Mouse (Mus musculus): ENCODE data around the gene Clstn2. TPM values are rescaled to one million over a fixed set of nuclear protein-coding genes. Genes with fewer than 3 reads are reported as not detected.

The Clstn2 gene
- polyA plus RNA-seq, 1 experiment from 2014 or later: 1.4 TPM

DNA sequence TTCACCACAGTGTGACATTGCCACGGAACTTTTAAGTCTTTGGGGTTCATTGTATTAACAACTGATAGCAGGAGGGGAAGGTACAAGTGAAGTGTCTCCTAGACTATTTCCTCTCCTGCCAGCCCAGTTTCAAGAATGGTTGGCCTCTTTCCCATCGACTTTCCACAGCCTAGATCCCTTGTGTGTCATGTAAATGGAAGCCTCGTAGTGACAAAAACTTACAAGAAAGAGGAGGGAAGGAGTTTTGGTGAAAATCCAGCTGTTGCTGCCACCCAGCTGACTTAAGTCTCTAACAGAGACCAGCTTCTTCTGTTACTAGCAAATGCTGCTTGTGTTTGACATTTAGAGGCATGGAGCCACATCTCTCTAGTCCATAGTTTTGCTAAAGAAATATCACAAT is 598.3 kb downstream of the Clstn2 start:
- Histone ChIP-seq H3K27ac (no peak overlapping the region), H3K27me3 (ENCODE audit: insufficient read depth, poor library complexity, severe bottlenecking) (no peaks in the 10 kb centered on the region), H3K4me3 (no peak overlapping the region), H3K9me3 (peaks cover 7% of the 10 kb centered on the region; the same call in 1 of the 2 replicates), H3K36me3 (no peaks in the 10 kb centered on the region), H3K4me1 (replicated peaks) (no peaks in the 10 kb centered on the region)
- WGBS: 66% methylated on average over 3 of the region's 3 CpGs
- DNase-seq (ENCODE audit: low spot score): no peak

DNA sequence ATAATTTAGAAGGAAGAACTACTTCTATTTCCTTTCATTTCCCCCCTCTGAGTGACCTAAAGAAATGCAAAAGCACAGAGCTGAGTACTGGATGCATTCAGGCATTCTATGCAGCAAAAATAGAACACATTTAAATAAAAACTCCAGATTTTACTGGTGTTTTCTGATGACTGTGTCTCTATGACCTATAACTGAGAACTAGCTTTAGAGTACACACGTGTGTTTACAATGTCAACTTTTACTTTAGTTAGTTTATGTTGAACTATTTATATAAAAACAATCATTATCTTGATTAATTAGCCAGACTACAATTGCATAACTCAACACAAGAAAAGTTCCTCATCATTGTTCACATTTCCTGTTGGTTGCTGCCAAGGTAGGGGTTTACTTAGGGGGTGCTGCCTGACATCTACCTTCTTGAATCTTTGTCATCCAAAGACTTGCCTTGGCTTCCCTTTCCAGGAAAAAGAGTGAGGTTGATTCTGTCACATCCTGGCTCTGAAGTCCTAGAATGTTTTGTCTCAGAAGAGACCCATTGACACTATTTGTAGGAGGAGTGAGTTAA is 603.0 kb downstream of the Clstn2 start:
- Histone ChIP-seq H3K9me3 (peaks cover 7% of the 10 kb centered on the region; the same call in 1 of the 2 replicates), H3K27me3 (ENCODE audit: insufficient read depth, poor library complexity, severe bottlenecking) (no peaks in the 10 kb centered on the region), H3K36me3 (no peaks in the 10 kb centered on the region), H3K27ac (no peak overlapping the region), H3K4me1 (replicated peaks) (no peaks in the 10 kb centered on the region), H3K4me3 (no peak overlapping the region)
- 83% methylated on average over 1 of the region's 1 CpGs for WGBS
- no peak for DNase-seq (ENCODE audit: low spot score)

GRCm38 (mm10) chr9:97428127-97428526 is 604.9 kb downstream of the Clstn2 start:
- Histone ChIP-seq H3K4me3 (no peak overlapping the region), H3K4me1 (replicated peaks) (no peaks in the 10 kb centered on the region), H3K27ac (no peak overlapping the region), H3K36me3 (no peaks in the 10 kb centered on the region), H3K27me3 (ENCODE audit: insufficient read depth, poor library complexity, severe bottlenecking) (no peaks in the 10 kb centered on the region), H3K9me3 (peaks cover 6% of the 10 kb centered on the region; the same call in 1 of the 2 replicates)
- 84% methylated on average over 7 of the region's 7 CpGs for WGBS
- DNase-seq (ENCODE audit: low spot score): no peak

- Histone ChIP-seq H3K27ac (no peak overlapping the region), H3K4me1 (replicated peaks) (no peaks in the 10 kb centered on the region; the same call in 1 of the 2 replicates), H3K9me3 (no peaks in the 10 kb centered on the region), H3K27me3 (ENCODE audit: insufficient read depth, poor library complexity, severe bottlenecking) (no peaks in the 10 kb centered on the region), H3K4me3 (no peak overlapping the region), H3K36me3 (no peaks in the 10 kb centered on the region)
- WGBS: 61% methylated on average over 5 of the region's 5 CpGs
- DNase-seq (ENCODE audit: low spot score): no peak
Measured at GRCm38 (mm10) chr9:97420896-97421295, 612.1 kb downstream of the Clstn2 start.

DNA sequence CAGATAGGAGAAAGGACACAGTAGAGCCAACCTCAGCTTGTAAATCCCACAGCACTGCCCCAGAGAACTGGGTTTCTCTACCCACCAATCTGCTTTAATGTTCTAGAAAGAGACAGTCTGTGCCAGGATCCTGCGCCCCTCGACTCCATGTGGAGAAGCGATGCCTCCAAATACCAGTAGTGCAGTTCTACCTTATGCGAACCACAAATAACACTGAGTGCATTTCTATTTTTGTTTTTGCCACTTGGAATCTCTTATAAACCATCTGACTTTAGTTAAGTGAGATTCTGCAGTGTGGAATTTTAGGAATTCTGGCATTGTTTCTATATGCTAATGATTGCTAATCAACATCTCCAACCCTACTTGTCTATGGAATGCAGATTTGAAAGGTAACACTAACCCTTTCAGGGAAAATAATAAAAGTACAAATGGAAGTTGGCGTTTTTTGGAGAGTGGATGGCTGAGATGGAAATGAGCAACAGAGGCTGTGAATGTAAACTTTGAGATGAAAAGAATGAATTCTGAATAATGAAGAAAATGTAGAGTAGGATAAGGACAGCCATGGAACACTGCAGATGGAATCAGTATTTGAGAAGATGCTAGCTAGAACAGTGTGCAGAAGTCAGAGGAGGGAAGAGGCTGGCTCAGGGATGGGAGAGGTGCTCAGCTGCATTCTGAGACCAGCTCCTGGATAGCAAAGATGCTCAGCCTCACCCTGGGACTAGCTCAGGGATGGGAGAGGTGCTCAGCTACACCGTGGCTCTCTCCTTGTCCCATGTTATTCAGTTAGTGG is 617.9 kb downstream of the Clstn2 start:
- H3K4me3 ChIP-seq: no peak overlapping the region
- no peak overlapping the region for H3K27ac ChIP-seq
- DNase-seq (ENCODE audit: low spot score): no peak
- no peaks in the 10 kb centered on the region for H3K36me3 ChIP-seq
- H3K4me1 ChIP-seq (replicated peaks): no peaks in the 10 kb centered on the region
- H3K9me3 ChIP-seq: no peaks in the 10 kb centered on the region
- no peaks in the 10 kb centered on the region for H3K27me3 ChIP-seq (ENCODE audit: insufficient read depth, poor library complexity, severe bottlenecking)
- WGBS: 82% methylated on average over 6 of the region's 6 CpGs

DNA sequence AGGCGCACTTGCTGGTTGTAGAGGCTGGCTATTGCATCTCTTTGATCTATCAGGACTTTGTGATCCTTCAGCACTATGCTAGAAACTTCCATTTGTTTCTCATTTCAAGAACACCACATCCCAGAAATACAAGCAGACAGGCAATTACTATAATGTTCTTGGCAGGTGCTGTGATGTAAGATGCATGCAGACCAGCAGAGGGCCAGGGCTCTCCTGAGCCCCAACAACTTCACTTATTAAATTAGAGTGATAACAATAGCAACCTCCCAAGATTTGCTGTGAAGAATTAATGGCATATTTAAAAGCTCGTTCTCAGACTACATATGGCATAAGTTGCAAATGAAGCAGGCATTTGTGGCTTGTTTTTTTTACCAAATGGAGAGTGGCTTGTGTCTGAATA is 624.8 kb downstream of the Clstn2 start:
- H3K36me3 ChIP-seq: no peaks in the 10 kb centered on the region
- no peak for DNase-seq (ENCODE audit: low spot score)

More for the DNA sequence above, 624.8 kb downstream of the Clstn2 start:
- WGBS: 88% methylated on average over 2 of the region's 2 CpGs
- no peaks in the 10 kb centered on the region for H3K27me3 ChIP-seq (ENCODE audit: insufficient read depth, poor library complexity, severe bottlenecking)
- no peak overlapping the region for H3K27ac ChIP-seq
- H3K9me3 ChIP-seq: no peaks in the 10 kb centered on the region
- 0 out of 2 replicates have a peak, but pooled peaks cover 2% of the 10 kb centered on the region for H3K4me1 ChIP-seq (replicated peaks)
- no peak overlapping the region for H3K4me3 ChIP-seq
